Mouse (Mus musculus): Measurements from ENCODE around the gene Adarb1.

The Adarb1 gene

DNA sequence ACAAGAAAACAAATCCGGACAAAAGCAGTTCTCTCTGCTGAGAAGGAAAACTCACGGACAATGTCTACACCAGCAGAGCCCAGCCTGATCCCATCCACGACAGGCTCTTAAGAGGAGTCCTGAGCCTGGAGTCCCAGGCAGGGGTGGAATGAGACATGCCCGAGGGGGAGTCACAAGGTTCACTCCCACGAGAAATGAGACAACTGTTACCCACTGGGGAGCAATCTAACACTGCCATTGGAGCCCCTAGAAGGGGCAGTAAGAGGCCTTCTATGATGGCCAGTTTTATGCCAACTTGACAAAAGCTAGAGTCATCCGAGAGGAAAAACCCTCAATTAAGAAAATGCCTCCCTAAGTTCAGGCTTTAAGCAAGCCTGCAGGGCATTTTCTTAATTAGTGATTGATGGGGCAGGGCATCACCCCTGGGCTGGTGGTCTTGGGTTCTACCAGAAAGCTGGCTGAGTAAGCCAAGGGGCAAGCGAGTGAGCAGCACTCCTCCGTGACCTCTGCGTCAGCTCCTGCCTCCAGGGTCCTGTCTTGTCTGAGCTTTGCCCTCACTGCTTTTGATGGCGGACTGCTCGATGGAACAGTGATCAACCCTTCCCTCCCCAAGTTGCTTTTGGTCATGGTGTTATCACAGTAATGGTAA lies 88.5 kb downstream of the Adarb1 start:
- in situ Hi-C loops (cut with MboI; ENCODE audit: unreplicated experiment in 2 of 2): no loop called here

GRCm38 (mm10) chr10:77324716-77325115 lies 93.4 kb downstream of the Adarb1 start:
- in situ Hi-C loops (cut with MboI; ENCODE audit: unreplicated experiment in 2 of 2): no loop called here

GRCm38 (mm10) chr10:77321611-77322010 lies 96.5 kb downstream of the Adarb1 start:
- in situ Hi-C loops (cut with MboI; ENCODE audit: unreplicated experiment in 2 of 2): no loop called here

DNA sequence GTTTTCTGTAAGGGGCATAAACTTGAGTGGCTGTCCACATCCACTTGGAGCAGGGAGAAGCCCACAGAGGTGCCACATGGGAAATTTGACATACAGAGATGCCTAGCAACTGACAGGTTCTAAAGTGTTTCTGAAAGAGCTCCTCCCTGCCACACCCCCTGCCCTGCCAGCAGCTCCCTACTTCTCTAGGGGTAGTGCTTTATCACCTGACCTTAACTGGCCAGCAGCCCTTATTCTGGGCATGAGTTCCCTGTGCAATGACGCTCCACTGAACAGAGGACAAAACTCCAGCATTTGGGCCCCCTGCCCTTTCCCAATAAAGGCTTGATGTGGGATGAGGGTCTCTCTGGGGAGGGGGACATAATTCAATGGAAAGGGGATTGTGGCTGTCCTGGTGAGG lies 97.1 kb downstream of the Adarb1 start:
- in situ Hi-C loops (cut with MboI; ENCODE audit: unreplicated experiment in 2 of 2): no loop called here

GRCm38 (mm10) chr10:77315682-77316081 lies 102.4 kb downstream of the Adarb1 start:
- in situ Hi-C loops (cut with MboI; ENCODE audit: unreplicated experiment in 2 of 2): no loop called here

- in situ Hi-C loops (cut with MboI; ENCODE audit: unreplicated experiment in 2 of 2): no loop called here
Observed at GRCm38 (mm10) chr10:77314711-77315266, 103.3 kb downstream of the Adarb1 start.

DNA sequence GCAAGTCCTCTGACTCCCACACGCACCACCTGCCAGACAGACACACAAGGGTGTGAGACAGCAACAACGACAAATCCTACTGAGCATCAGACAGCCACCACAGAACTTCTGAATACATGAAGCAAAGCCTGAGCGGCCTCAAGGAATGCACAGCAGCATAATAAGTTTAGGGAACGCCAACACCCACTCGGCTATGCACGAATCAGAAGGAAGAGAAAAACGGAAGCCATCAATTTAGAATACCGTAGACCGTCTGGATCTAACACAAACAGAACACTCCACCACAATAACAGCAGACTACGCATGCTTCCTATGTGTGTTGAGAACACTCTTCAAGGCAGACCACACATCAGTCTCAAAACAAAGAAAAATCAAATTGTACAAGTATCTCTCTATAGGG lies 109.1 kb downstream of the Adarb1 start:
- in situ Hi-C loops (cut with MboI; ENCODE audit: unreplicated experiment in 2 of 2): no loop called here

DNA sequence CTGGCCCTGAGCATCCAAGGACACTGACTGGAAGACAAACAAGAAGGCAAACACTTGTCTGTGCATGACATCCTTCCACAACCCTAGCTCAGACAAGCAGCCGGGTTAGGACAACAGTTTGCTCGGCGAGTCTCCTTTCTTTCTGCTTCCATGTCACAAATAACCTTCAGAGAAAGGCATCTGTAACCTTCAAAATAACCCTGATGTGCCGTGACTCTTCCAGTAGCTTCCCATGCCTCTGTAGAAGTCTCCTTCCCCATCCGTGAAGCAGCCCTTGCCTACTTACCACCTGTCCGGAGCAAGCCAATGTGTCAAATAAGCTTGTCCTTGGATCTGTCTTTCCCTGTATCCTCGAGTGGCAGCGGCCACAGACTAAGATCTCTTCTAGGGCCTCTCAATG lies 112.3 kb downstream of the Adarb1 start:
- in situ Hi-C loops (cut with MboI; ENCODE audit: unreplicated experiment in 2 of 2): no loop called here

- in situ Hi-C loops (cut with MboI; ENCODE audit: unreplicated experiment in 2 of 2): no loop called here
Observed at GRCm38 (mm10) chr10:77304840-77305533, 113.1 kb downstream of the Adarb1 start.

GRCm38 (mm10) chr10:77304362-77304761 lies 113.7 kb downstream of the Adarb1 start:
- in situ Hi-C loops (cut with MboI; ENCODE audit: unreplicated experiment in 2 of 2): no loop called here

GRCm38 (mm10) chr10:77300934-77301297 lies 117.2 kb downstream of the Adarb1 start:
- in situ Hi-C loops (cut with MboI; ENCODE audit: unreplicated experiment in 2 of 2): no loop called here

GRCm38 (mm10) chr10:77300237-77300933 lies 117.7 kb downstream of the Adarb1 start:
- in situ Hi-C loops (cut with MboI; ENCODE audit: unreplicated experiment in 2 of 2): no loop called here

DNA sequence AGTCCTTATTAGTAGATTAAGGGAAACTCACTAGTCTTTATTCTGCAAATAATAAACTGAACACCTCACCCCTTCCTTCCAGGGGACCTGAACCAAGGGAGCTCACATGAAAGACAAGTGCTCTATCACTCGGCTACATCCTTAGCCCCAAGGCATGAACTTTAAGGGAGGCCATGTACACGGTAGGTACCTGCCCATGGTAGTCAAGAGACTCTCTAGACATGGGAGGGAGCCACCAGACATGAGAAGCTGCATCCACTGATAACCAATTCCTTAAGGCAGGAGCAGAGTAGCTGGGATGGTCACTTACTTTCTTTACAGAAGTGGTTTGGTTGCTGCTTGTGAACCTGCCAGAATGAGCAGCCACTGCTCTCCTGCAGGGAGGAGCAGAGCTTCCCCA lies 118.9 kb downstream of the Adarb1 start:
- in situ Hi-C loops (cut with MboI; ENCODE audit: unreplicated experiment in 2 of 2): no loop called here

DNA sequence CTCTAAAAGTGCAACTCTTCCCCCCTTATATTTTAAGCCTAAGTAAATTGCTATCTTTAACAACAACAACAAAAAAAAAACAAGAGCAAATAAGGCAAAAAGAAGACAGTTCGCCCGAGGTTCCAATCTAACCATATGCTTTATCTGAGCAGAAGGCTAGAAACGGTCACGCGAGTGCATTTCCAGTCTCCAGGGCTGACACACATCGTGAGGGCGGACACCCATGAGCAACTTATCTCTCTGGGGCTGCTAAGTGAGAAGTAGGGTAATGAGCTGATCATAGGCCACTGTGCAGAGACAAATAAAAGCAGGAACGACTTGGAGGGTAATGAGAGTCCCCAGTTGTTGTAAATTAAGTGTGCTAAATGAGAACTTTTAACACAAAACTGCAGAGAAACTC lies 119.4 kb downstream of the Adarb1 start:
- in situ Hi-C loops (cut with MboI; ENCODE audit: unreplicated experiment in 2 of 2): no loop called here

DNA sequence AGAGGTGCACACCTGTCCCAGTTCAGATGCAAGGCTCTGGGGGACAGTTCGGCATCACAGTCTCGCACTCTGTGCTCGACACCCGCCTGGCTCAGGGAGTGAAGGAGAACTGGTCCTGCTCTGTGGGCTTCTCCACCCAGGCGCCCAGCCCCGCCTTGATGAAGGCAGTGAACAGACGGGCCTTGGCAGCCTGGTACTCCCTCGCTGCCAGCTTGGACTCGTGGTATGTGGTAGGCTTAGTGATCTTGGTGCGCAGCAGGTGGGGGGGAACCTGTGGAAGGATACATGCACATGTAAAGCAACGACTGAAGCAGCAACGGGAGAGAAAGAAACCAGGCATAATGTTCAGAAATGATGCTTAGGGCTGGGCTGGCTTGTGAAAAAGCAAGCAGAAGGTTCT lies 123.4 kb downstream of the Adarb1 start:
- in situ Hi-C loops (cut with MboI; ENCODE audit: unreplicated experiment in 2 of 2): no loop called here

DNA sequence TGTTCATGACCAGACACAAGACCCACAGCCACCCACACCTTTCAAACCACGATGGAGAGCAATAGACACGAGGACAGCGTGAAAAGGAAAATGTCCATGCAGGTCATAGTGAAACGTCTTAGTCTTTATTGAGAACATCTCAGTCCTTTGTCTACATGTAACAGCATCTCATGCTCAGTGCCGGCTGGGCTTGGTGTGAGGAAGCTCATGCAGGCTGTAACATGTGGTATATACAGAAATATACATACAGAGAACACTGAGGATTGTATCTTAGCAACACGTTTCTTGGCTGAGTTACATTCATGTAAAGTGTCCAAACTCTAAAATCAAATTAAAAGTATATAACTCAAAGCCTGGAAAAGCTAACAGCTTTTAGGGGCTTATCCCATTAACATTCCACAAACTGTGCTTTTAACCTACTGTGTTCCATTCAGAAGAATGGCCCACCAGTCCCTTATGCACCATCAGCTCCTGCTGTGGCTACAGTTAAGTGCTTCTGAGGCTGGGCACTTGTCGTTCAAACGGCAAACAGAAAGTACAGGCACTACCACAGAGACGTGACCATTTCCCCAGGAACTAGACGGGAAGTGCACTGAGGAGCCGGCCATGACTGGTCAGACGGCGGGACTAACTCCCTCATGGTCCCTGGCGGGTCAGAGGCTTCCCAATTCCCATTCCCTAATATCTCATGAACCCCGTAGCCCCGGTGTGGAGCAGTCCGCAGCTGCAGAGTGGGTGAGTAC lies 127.3 kb downstream of the Adarb1 start:
- in situ Hi-C loops (cut with MboI; ENCODE audit: unreplicated experiment in 2 of 2): no loop called here

DNA sequence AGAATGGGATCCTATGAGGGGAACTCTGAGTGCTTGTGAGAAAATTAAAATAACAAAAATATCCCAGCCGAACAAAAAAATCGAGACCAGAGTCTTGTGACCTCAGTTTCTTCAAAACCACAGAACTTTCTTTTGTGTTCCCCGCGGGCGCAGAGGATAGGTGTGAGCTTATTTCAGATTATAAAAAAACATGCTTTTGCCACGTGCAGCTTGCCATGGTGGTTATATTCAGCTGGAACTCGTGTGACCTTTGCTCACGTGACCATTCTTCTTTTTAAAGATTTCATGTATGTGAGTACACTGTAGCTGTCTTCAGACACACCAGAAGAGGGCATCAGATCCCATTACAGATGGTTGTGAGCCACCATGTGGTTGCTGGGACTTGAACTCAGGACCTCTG lies 128.5 kb downstream of the Adarb1 start:
- in situ Hi-C loops (cut with MboI; ENCODE audit: unreplicated experiment in 2 of 2): no loop called here

- in situ Hi-C loops (cut with MboI; ENCODE audit: unreplicated experiment in 2 of 2): no loop called here
Observed at GRCm38 (mm10) chr10:77288639-77289195, 129.4 kb downstream of the Adarb1 start.

- in situ Hi-C loops (cut with MboI; ENCODE audit: unreplicated experiment in 2 of 2): no loop called here
Observed at GRCm38 (mm10) chr10:77287626-77288025, 130.4 kb downstream of the Adarb1 start.

DNA sequence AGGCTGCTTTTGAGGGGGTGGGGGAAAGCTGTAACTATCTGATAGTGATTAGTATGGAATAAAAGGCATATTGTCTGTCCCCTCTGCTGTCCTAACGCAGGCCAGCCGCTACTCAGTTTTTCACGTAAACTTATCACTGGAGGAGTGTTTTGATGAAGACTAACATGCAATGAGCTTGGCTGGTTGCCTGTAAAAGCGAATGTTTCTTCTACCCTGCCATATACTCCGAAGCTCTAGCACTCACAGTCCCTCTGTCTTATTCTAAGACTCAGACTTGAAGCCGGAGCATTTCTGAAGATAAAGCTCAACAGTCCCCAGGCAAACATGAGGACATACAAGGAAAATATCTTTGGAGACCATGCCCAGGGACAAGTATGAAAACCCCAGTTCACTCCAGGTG lies 133.2 kb downstream of the Adarb1 start:
- in situ Hi-C loops (cut with MboI; ENCODE audit: unreplicated experiment in 2 of 2): loop anchor here (5.0 kb wide), 1 partner anchor 227 kb away; no protein-coding TSS in a partner anchor
